Mouse (Mus musculus): ENCODE measurements at regions not wholly inside any gene's neighbourhood (a gene's known extent, or its start where the extent isn't known, plus 50 kb on each side); places are given as distances from the start of the nearest gene placed in this dataset.

DNA sequence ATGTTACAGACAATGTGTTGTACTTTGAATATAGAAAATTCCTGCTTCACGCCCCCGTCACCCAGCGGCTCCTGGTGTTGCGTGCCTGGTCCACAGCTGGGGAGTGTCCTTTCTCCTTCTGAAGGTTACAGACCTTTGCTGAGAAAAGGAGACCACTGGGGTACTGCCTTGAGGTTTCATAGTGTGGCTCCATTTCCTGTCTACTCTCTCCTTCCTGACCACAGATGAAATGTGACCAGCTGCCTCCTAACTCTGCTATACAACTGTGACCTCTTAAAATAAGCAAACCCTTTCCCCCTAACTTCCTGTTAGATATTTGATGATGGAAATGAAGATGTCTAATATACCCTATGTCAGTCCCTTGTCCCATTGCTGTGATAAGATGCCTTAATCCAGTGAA lies 234.0 kb downstream of the Emp1 start:
- no peak for DNase-seq (ENCODE audit: low spot score in 2 of 2)

DNA sequence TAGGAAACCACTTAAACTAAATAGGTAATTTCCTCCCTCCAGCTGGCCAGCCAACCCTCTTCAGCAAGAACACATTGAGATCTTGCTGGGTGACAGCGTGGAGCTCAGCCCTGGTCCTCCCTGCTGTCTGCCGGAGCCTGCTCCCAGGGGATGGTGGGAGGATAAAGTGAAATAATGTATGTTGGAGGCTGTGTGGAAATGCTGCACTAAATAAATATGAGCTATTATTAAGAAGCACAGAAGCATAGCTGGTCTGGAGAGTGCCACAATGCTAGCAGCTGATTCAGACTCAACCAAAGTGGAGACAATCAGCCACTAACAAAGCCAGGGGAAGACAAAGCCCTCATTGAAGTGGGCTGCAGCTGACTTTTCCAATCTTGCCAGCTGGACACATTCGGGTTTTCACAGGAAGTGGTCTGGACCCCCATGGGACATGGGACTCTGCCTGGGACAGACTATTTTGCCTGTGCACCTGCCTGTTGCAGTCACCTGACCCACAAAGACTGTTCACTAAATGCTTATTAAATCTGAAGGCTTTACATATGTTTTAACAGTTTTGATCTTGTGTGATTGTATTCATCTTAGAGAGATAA lies 248.3 kb downstream of the Emp1 start:
- DNase-seq (ENCODE audit: low spot score in 2 of 2) = no peak

DNA sequence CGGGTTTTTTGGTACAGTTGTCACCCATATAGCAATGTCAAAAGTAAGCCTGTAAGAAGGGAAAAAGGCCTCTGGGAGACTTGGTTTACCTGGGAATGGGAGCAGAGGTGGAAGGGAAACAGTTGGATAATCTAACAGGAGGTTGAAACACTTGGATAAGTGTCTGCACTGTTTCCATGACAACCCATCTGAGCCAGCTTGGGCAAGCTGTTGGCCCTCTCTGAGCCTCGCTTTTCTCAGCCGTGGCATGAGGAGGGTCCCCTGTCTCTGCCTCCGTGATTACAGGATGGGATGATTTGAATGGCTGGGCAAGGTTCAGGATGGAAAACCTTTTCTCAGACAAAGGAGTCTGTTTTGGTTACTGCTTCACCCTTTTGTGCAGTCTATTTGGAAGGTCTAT lies 265.6 kb downstream of the Emp1 start:
- DNase-seq (ENCODE audit: low spot score in 2 of 2) = peak in 1 of 2 experiments; percentile 76

DNA sequence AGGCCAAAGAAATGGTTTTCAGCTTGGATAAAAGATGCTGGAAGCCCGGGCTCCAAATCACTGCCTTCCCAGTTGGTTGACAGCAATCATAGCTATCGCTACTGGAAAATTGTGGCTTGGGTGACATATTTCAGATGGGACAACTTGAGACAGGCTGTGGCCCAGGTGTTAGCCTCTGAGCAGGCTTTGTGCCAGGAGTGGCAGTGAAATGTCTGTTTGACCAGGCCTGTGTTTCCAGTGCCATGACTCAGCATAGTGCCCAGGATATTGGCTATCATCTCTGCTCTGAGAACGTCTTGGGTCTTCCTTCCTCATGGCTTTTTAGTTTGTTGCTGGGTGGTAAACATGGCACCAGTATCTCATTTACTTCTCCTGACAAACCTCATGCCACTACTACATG lies 266.9 kb downstream of the Emp1 start:
- no peak for DNase-seq (ENCODE audit: low spot score in 2 of 2)

DNA sequence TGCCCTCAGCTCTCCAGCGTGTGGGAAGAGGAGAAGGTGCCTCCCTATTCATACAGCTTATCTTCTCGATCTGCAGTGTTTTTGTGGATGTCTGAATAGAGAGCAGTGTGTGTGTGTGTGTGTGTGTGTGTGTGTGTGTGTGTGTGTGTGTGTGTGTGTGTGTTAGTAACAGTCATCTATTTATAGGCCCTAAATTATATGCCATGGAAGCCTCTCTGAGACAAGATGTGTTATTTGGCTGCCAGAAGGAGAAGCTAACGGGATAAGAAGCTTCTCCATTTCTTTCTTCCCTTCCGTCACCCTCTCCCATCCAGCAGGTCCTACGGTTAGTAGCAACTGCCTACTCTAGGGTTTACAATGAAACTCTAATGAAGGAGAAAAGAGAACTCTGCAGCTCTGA lies 270.3 kb downstream of the Emp1 start:
- no peak for DNase-seq (ENCODE audit: low spot score in 2 of 2)

DNA sequence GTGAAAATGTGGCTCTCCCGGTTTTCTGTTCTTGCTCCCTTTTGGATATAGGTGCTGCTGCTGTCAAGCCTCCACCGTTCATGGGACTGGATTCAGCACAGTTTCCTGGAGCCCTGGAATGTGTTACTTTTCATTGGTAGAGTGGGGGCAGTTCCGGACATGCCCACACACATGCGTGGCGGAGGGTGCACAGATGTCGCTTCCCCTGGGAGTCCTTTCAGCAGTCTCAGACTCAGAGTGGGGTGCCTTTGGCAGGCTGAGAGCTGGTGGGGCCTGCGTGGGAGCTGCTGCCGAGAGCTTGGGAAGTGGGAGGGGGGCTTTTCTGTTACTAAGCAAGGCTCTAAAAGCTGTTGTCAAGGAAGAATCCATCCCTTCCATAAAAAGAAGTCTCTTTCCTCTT lies 274.3 kb downstream of the Emp1 start:
- peak; percentile 59 to 84 for DNase-seq (ENCODE audit: low spot score in 2 of 2)

DNA sequence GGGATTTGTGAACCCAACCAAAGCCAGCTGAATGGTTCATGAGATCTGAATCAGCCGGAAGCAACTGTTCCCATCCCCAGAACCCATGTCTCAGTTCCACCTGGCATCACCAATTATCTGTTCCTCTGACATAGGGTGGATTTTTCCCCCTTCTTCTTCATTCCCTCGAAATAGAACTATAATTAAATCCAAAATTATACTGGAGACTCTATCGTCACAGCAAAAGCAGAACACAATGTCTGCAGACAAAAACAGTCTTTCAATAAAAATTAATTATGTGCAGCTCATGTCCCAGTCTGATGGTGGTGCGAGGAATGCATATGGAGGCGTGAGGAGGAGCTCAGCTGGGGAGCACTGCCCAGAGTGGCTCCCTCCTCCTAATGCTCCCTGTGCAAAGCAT lies 280.4 kb downstream of the Emp1 start:
- DNase-seq (ENCODE audit: low spot score in 2 of 2) = peak in 1 of 2 experiments; percentile 65

DNA sequence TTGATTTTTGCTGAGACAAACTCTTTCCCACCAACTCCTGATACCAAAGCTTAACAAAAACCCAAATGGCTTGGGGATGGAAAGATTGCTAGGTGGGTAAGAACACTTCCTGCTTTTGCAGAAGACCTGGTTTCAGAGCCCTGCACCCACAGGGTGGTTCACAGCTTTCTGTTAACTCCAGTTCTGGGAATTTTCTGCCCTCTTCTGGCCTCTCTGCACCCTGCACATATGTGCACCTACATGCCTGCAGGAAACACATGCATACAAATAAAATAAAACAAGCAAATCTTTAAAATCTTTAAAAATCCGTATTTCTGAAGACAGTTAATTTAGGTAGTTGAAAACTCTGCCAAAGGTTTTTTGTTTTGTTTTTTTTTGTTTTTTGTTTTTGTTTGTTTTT lies 283.8 kb downstream of the Emp1 start:
- no peak for DNase-seq (ENCODE audit: low spot score in 2 of 2)

DNA sequence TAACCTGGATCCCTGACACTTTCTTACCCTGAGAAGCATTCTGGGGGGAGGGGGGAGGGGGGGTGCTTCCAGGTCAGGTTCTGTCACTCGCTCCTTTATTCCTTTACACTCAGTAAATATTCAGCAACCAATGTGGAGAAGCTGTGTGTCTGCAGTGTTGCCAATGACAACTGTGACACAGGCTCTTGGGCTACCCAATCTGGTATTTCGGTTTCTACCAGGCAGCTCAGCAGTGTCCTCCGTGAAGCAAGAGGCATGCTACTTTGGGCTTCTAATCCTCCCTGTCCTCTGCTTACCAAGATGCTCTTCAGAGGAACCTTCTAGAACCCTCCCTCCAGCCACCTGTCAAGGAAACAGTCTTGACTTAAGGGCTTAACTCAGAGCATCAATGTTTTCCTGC lies 290.7 kb downstream of the Emp1 start:
- DNase-seq (ENCODE audit: low spot score in 2 of 2) = no peak

DNA sequence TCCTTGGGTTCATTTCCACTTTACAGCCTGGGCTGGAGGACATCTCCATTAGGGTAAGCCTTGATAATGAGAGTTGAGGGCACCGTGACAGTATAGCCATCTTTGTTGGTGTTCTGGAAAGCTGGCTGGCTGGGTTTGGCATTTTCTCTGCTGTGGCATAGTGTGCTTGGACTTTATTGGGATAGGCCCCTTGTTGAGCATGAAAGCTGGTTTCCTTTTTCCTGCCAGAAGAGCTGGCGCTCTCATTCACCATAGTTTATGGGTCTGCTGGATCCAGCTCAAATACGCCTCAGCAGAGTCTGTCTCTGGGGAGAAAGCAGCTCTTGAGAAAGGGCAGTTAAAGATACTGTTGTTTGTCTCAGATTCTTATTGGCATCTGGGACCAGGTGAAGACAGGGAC lies 300.0 kb downstream of the Emp1 start:
- peak; percentile 61 to 83 for DNase-seq (ENCODE audit: low spot score in 2 of 2)

DNA sequence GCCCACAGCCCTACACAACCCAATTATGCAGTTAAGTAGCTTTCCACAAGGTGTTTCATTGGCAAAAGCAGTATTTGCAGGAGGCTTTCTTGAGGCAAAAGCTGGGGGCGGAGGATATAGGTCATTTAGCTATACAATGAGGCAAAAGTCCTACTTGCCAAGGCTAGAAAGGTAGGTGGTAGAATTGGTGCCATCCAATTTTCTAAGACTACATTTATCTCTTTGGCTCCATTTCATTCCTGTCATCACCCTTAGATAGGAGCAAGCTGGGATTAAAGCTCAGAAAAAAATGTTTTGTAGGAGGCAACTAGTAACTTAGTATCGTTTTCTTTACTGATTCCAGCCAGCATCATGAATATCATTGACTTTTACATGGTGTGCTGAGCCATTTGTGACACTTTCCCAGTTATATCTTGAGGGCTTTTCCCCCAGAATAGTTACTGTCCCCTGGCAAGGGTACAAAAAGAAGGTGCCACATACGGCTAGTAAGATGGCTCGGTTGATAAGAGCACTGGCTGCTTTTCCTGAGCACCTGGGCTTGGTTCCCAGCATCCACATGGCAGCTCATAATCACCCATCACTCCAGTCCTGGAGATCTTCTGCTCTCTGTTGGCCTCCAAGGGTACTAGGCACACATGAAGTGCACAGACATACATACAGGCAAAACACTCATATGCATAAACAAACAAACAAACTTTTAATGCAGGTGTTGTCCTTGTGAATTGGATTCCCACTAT lies 300.6 kb downstream of the Emp1 start:
- DNase-seq (ENCODE audit: low spot score in 2 of 2) = peak in 1 of 2 experiments; percentile 15
